Mouse (Mus musculus) forebrain, embryonic 13.5 days (tissue): ENCODE data around the gene Cubn. TPM values are rescaled to one million over a fixed set of nuclear protein-coding genes. Genes with fewer than 3 reads are reported as not detected.

ENCODE experiments used
- ATAC-seq: fragments of 200-750 bp; cut with Nextera tagmentation; 2 replicates; pipeline ENCODE4 v1.8.0; 2017
- H3K27ac ChIP-seq: fragments of 300-500 bp; sonication (generic); 2 replicates; pipeline ENCODE4 v1.5.1; 2015; ENCODE audit warnings: inconsistent platforms, mild to moderate bottlenecking, moderate library complexity
- H3K27me3 ChIP-seq: fragments of 300-500 bp; sonication (generic); 2 replicates; pipeline ENCODE4 v1.6.1; 2015; ENCODE audit warnings: mild to moderate bottlenecking, inconsistent platforms
- H3K36me3 ChIP-seq: fragments of 300-500 bp; sonication (generic); 2 replicates; pipeline ENCODE4 v1.6.1; 2015; ENCODE audit warnings: mild to moderate bottlenecking, inconsistent platforms; ENCODE audit not compliant: poor library complexity, severe bottlenecking
- H3K4me1 ChIP-seq: fragments of 300-500 bp; sonication (generic); 2 replicates; pipeline ENCODE4 v1.6.1; 2015; ENCODE audit warnings: inconsistent platforms
- H3K4me2 ChIP-seq: fragments of 300-500 bp; sonication (generic); 2 replicates; pipeline ENCODE4 v1.6.1; 2015; ENCODE audit warnings: inconsistent platforms, mild to moderate bottlenecking, moderate library complexity
- H3K4me3 ChIP-seq: fragments of 300-500 bp; sonication (generic); 2 replicates; pipeline ENCODE4 v1.5.1; 2015; ENCODE audit warnings: mild to moderate bottlenecking, inconsistent platforms
- H3K9ac ChIP-seq: fragments of 300-500 bp; sonication (generic); 2 replicates; pipeline ENCODE4 v1.6.1; 2015; ENCODE audit warnings: mild to moderate bottlenecking, inconsistent platforms
- H3K9me3 ChIP-seq: fragments of 300-500 bp; sonication (generic); replicated peaks from 2 replicates; pipeline ENCODE4 v1.6.1; 2016; ENCODE audit warnings: inconsistent platforms
- WGBS: fragments of 180-500 bp; shearing (Covaris S2); methylation state at CpG from one replicate; pipeline ENCODE4 v1.1.7; 2015; 5-methylcytosine and 5-hydroxymethylcytosine counted together
- polyA plus RNA-seq: library from polyadenylated mRNA; unstranded; fragments of >200 nt; fragmentation: Nextera tagmentation; extraction: Ambion mirVana; gene quantifications from 2 replicates; pipeline ENCODE4 v1.2.1, GENCODE M21; 2015

Gene Cubn
- polyA plus RNA-seq, 1 experiment from 2014 or later = 0.09 TPM

GRCm38 (mm10) chr2:13371797-13372170 is 119.8 kb downstream of the Cubn start:
- Histone ChIP-seq H3K36me3 (no peaks in the 10 kb centered on the region), H3K4me1 (peaks cover 18% of the 10 kb centered on the region), H3K4me3 (no peak overlapping the region), H3K27me3 (no peaks in the 10 kb centered on the region), H3K27ac (peak overlapping the region; percentile 70), H3K9me3 (no peaks in the 10 kb centered on the region), H3K4me2 (peak overlapping the region; percentile 14; the same call in 1 of the 2 replicates), H3K9ac (0 out of 2 replicates have a peak overlapping the region, but pooled peaks have one; percentile 34)
- WGBS = 6% methylated on average over 4 of the region's 4 CpGs
- peak; percentile 50; the same call in 1 of the 2 replicates for ATAC-seq

GRCm38 (mm10) chr2:13371072-13371796 is 120.4 kb downstream of the Cubn start:
- Histone ChIP-seq H3K36me3 (no peaks in the 10 kb centered on the region), H3K9ac (peak overlapping the region; percentile 34; the same call in 1 of the 2 replicates), H3K4me2 (no peak overlapping the region), H3K4me3 (no peak overlapping the region), H3K9me3 (no peaks in the 10 kb centered on the region), H3K27ac (peak overlapping the region; percentile 70), H3K4me1 (peaks cover 18% of the 10 kb centered on the region), H3K27me3 (no peaks in the 10 kb centered on the region)
- ATAC-seq = no peak
- 59% methylated on average over 10 of the region's 10 CpGs for WGBS

- no peaks in the 10 kb centered on the region for H3K9me3 ChIP-seq
- H3K4me2 ChIP-seq = no peak overlapping the region
- no peak; the same call in 1 of the 2 replicates for ATAC-seq
- H3K27ac ChIP-seq = no peak overlapping the region
- H3K4me3 ChIP-seq = no peak overlapping the region
- H3K9ac ChIP-seq = no peak overlapping the region
- WGBS = 22% methylated on average over 2 of the region's 2 CpGs
- H3K4me1 ChIP-seq = peaks cover 18% of the 10 kb centered on the region
- H3K27me3 ChIP-seq = no peaks in the 10 kb centered on the region
- H3K36me3 ChIP-seq = no peaks in the 10 kb centered on the region
These were observed 121.1 kb downstream of the Cubn start for GRCm38 (mm10) chr2:13370556-13370955.

- no peaks in the 10 kb centered on the region for H3K36me3 ChIP-seq
- peaks cover 18% of the 10 kb centered on the region for H3K4me1 ChIP-seq
- H3K4me3 ChIP-seq = no peak overlapping the region
- H3K9me3 ChIP-seq = no peaks in the 10 kb centered on the region
- H3K4me2 ChIP-seq = no peak overlapping the region
- no peak for ATAC-seq
- WGBS = 59% methylated on average over 3 of the region's 3 CpGs
- H3K27me3 ChIP-seq = no peaks in the 10 kb centered on the region
- H3K27ac ChIP-seq = no peak overlapping the region
- no peak overlapping the region for H3K9ac ChIP-seq
These were observed 123.1 kb downstream of the Cubn start for GRCm38 (mm10) chr2:13368517-13368916.

GRCm38 (mm10) chr2:13357885-13358552 is 133.6 kb downstream of the Cubn start:
- H3K9me3 ChIP-seq = no peaks in the 10 kb centered on the region
- 54% methylated on average over 7 of the region's 7 CpGs for WGBS
- H3K27ac ChIP-seq = no peak overlapping the region
- H3K4me2 ChIP-seq = no peak overlapping the region
- no peak overlapping the region for H3K4me3 ChIP-seq
- H3K4me1 ChIP-seq = peaks cover 18% of the 10 kb centered on the region
- H3K36me3 ChIP-seq = no peaks in the 10 kb centered on the region
- no peak overlapping the region for H3K9ac ChIP-seq
- ATAC-seq = peak; percentile 64; the same call in 1 of the 2 replicates
- H3K27me3 ChIP-seq = no peaks in the 10 kb centered on the region

- WGBS = 94% methylated on average over 3 of the region's 3 CpGs
- ATAC-seq = no peak
- H3K4me3 ChIP-seq = no peak overlapping the region
- no peak overlapping the region for H3K27ac ChIP-seq
- no peaks in the 10 kb centered on the region for H3K27me3 ChIP-seq
- H3K4me1 ChIP-seq = peaks cover 2% of the 10 kb centered on the region
- no peaks in the 10 kb centered on the region for H3K9me3 ChIP-seq
- no peaks in the 10 kb centered on the region for H3K36me3 ChIP-seq
- H3K9ac ChIP-seq = no peak overlapping the region
- H3K4me2 ChIP-seq = no peak overlapping the region
These were observed 138.8 kb downstream of the Cubn start for GRCm38 (mm10) chr2:13352775-13353174.

- H3K36me3 ChIP-seq = no peaks in the 10 kb centered on the region
- 97% methylated on average over 1 of the region's 1 CpGs for WGBS
These were observed 139.4 kb downstream of the Cubn start for GRCm38 (mm10) chr2:13352112-13352728.

GRCm38 (mm10) chr2:13342325-13342926 is 149.2 kb downstream of the Cubn start:
- no peaks in the 10 kb centered on the region; the same call in 1 of the 2 replicates for H3K4me1 ChIP-seq
- H3K27ac ChIP-seq = no peak overlapping the region
- no peak overlapping the region for H3K9ac ChIP-seq
- H3K9me3 ChIP-seq = no peaks in the 10 kb centered on the region
- no peak overlapping the region for H3K4me2 ChIP-seq
- H3K27me3 ChIP-seq = no peaks in the 10 kb centered on the region
- H3K4me3 ChIP-seq = no peak overlapping the region
- no peak for ATAC-seq
- no peaks in the 10 kb centered on the region for H3K36me3 ChIP-seq
- 54% methylated on average over 7 of the region's 7 CpGs for WGBS

More at GRCm38 (mm10) chr2:13352112-13352728, 139.4 kb downstream of the Cubn start:
- Histone ChIP-seq H3K4me2 (no peak overlapping the region), H3K27me3 (no peaks in the 10 kb centered on the region), H3K4me3 (no peak overlapping the region), H3K9ac (no peak overlapping the region), H3K4me1 (no peaks in the 10 kb centered on the region), H3K9me3 (no peaks in the 10 kb centered on the region), H3K27ac (no peak overlapping the region)
- no peak for ATAC-seq

- H3K4me3 ChIP-seq = no peak overlapping the region
- H3K27ac ChIP-seq = no peak overlapping the region
- ATAC-seq = no peak
- no peaks in the 10 kb centered on the region for H3K27me3 ChIP-seq
- WGBS = 91% methylated on average over 4 of the region's 4 CpGs
- no peaks in the 10 kb centered on the region for H3K9me3 ChIP-seq
- no peaks in the 10 kb centered on the region for H3K36me3 ChIP-seq
- H3K4me2 ChIP-seq = no peak overlapping the region
- no peak overlapping the region for H3K9ac ChIP-seq
- no peaks in the 10 kb centered on the region for H3K4me1 ChIP-seq
These were observed 156.2 kb downstream of the Cubn start for GRCm38 (mm10) chr2:13335446-13335845.

GRCm38 (mm10) chr2:13329754-13330417 is 161.7 kb downstream of the Cubn start:
- ATAC-seq = no peak
- H3K36me3 ChIP-seq = no peaks in the 10 kb centered on the region
- H3K27ac ChIP-seq = no peak overlapping the region
- 0 out of 2 replicates have a peak, but pooled peaks cover 5% of the 10 kb centered on the region for H3K4me1 ChIP-seq
- H3K9me3 ChIP-seq = no peaks in the 10 kb centered on the region
- H3K4me3 ChIP-seq = no peak overlapping the region
- H3K9ac ChIP-seq = no peak overlapping the region
- H3K27me3 ChIP-seq = no peaks in the 10 kb centered on the region
- H3K4me2 ChIP-seq = no peak overlapping the region
- 67% methylated on average over 4 of the region's 4 CpGs for WGBS

GRCm38 (mm10) chr2:13303376-13303775 is 188.2 kb downstream of the Cubn start:
- Histone ChIP-seq H3K27me3 (no peaks in the 10 kb centered on the region), H3K27ac (no peak overlapping the region), H3K4me3 (no peak overlapping the region), H3K36me3 (no peaks in the 10 kb centered on the region), H3K4me2 (no peak overlapping the region), H3K9me3 (no peaks in the 10 kb centered on the region), H3K9ac (no peak overlapping the region), H3K4me1 (no peaks in the 10 kb centered on the region)
- ATAC-seq = no peak
- 90% methylated on average over 3 of the region's 3 CpGs for WGBS
